ENCODE assay signal across 10 mouse cellular contexts in genomic region chr3:67557718-67558354, GRCm38 (mm10). TPM values are rescaled to one million over a fixed set of nuclear protein-coding genes. Genes with fewer than 3 reads are reported as not detected.
DNase-seq lines count a peak whose midpoint lies in the region; ATAC-seq and TF ChIP-seq lines count a peak whose summit lies in the region.
"Had no signal": no experiment of that assay in that cellular context is flagged by ENCODE, and none has a peak within 500 bp of the region (broad histone marks: within the 10 kb centered on the region; RNA-seq: fewer than 3 reads in every experiment).

No protein-coding gene starts in this region.

- no peaks in the 10 kb centered on the region for H3K36me3 ChIP-seq in limb, embryonic 12.5 days
- H3K36me3 ChIP-seq in limb, embryonic 10.5 days, result no peaks in the 10 kb centered on the region
- H3K36me3 ChIP-seq in hindbrain, embryonic 13.5 days, result no peaks in the 10 kb centered on the region
- H3K36me3 ChIP-seq in midbrain, embryonic 14.5 days (ENCODE audit: control insufficient read depth, insufficient read depth, low read length), result no peaks in the 10 kb centered on the region

- H3K27ac ChIP-seq in limb, embryonic 12.5 days, result no peak overlapping the region
- H3K27ac ChIP-seq in limb, embryonic 10.5 days, result no peak overlapping the region
- peak overlapping the region; percentile 91 for H3K27ac ChIP-seq in bone marrow macrophage, adult 2 months (ENCODE audit: insufficient read depth, low read depth, low read length)
- H3K27ac ChIP-seq in hindbrain, embryonic 13.5 days, result peak overlapping the region; percentile 68
- H3K27ac ChIP-seq in midbrain, embryonic 14.5 days (replicated peaks; ENCODE audit: low read depth, low read length), result peak overlapping the region; percentile 75
- H3K27ac ChIP-seq: liver, embryonic 14.5 days had no signal

- H3K4me1 ChIP-seq in limb, embryonic 12.5 days (replicated peaks), result peaks cover 6% of the 10 kb centered on the region; the same call in 1 of the 2 replicates
- H3K4me1 ChIP-seq in limb, embryonic 10.5 days, result peaks cover 13% of the 10 kb centered on the region
- H3K4me1 ChIP-seq in bone marrow macrophage, adult 2 months (ENCODE audit: control insufficient read depth, insufficient read depth, low read length), result peaks cover 23% of the 10 kb centered on the region
- H3K4me1 ChIP-seq in hindbrain, embryonic 13.5 days (replicated peaks), result peaks cover 20% of the 10 kb centered on the region
- H3K4me1 ChIP-seq in midbrain, embryonic 14.5 days (ENCODE audit: control insufficient read depth, insufficient read depth, low read length), result peaks cover 11% of the 10 kb centered on the region; the same call in 1 of the 2 replicates

- no peak for TF ChIP-seq POLR2A in bone marrow macrophage, adult 2 months (IDR thresholded peaks at IDR 0.05; ENCODE audit: borderline replicate concordance, low read depth, low read length)

- no peak overlapping the region for H3K4me3 ChIP-seq in limb, embryonic 12.5 days (replicated peaks)
- H3K4me3 ChIP-seq in limb, embryonic 10.5 days, result no peak overlapping the region
- H3K4me3 ChIP-seq in bone marrow macrophage, adult 2 months (ENCODE audit: insufficient read depth, low read length), result peak overlapping the region; percentile 54
- peak overlapping the region; percentile 29; the same call in 1 of the 2 replicates for H3K4me3 ChIP-seq in hindbrain, embryonic 13.5 days
- H3K4me3 ChIP-seq in midbrain, embryonic 14.5 days (replicated peaks; ENCODE audit: low read depth, low read length), result no peak overlapping the region

- H3K4me2 ChIP-seq in limb, embryonic 12.5 days, result peak overlapping the region; percentile 42; the same call in 1 of the 2 replicates
- peak overlapping the region; percentile 51 for H3K4me2 ChIP-seq in hindbrain, embryonic 13.5 days
- peak overlapping the region; percentile 51 for H3K4me2 ChIP-seq in midbrain, embryonic 14.5 days (ENCODE audit: low read length)

- no peak overlapping the region for H3K9ac ChIP-seq in limb, embryonic 12.5 days (replicated peaks)
- no peak overlapping the region for H3K9ac ChIP-seq in hindbrain, embryonic 13.5 days
- H3K9ac ChIP-seq in midbrain, embryonic 14.5 days (replicated peaks; ENCODE audit: low read length), result no peak overlapping the region
- H3K9ac ChIP-seq: liver, embryonic 14.5 days had no signal

- WGBS in limb, embryonic 12.5 days, result 78% methylated on average over 14 of the region's 14 CpGs
- 84% methylated on average over 14 of the region's 14 CpGs for WGBS in limb, embryonic 10.5 days
- WGBS in hindbrain, embryonic 13.5 days, result 64% methylated on average over 14 of the region's 14 CpGs
- 60% methylated on average over 14 of the region's 14 CpGs for WGBS in midbrain, embryonic 14.5 days

- ATAC-seq in limb, embryonic 12.5 days (ENCODE audit: insufficient number of reproducible peaks, insufficient read depth, low FRiP score, low TSS enrichment, low read depth), result no peak
- peak; percentile 40; the same call in 1 of the 2 replicates for ATAC-seq in hindbrain, embryonic 13.5 days (ENCODE audit: low FRiP score)
- ATAC-seq in midbrain, embryonic 14.5 days (ENCODE audit: low FRiP score, low TSS enrichment), result peak; percentile 39
- ATAC-seq: Patski had no signal

- H3K9me3 ChIP-seq in limb, embryonic 12.5 days, result no peaks in the 10 kb centered on the region
- no peaks in the 10 kb centered on the region for H3K9me3 ChIP-seq in limb, embryonic 10.5 days (replicated peaks)
- no peaks in the 10 kb centered on the region for H3K9me3 ChIP-seq in hindbrain, embryonic 13.5 days
- H3K9me3 ChIP-seq in midbrain, embryonic 14.5 days (ENCODE audit: control insufficient read depth, low read length), result no peaks in the 10 kb centered on the region

- no peaks in the 10 kb centered on the region for H3K27me3 ChIP-seq in limb, embryonic 12.5 days
- no peaks in the 10 kb centered on the region for H3K27me3 ChIP-seq in limb, embryonic 10.5 days (ENCODE audit: low read depth, poor library complexity, severe bottlenecking)
- H3K27me3 ChIP-seq in hindbrain, embryonic 13.5 days, result no peaks in the 10 kb centered on the region
- H3K27me3 ChIP-seq in midbrain, embryonic 14.5 days (ENCODE audit: control insufficient read depth, insufficient read depth, low read length), result no peaks in the 10 kb centered on the region

- no peak for DNase-seq in limb, embryonic 10.5 days (ENCODE audit: low spot score)
- peak; percentile 8 for DNase-seq in midbrain, embryonic 14.5 days
- no peak for DNase-seq in left cerebral cortex, adult 9 months (ENCODE audit: low spot score in 2 of 2)
- no peak for DNase-seq in adrenal gland, postnatal 10 days
- no peak for DNase-seq in natural killer cell, adult 2 months (ENCODE audit: low spot score in 2 of 2)

- no peak for TF ChIP-seq CTCF in bone marrow macrophage, adult 2 months (IDR thresholded peaks at IDR 0.05; ENCODE audit: low read depth, low read length)

RNA-seq across cellular contexts. Expression of gene Mfsd1, which starts 24.7 kb away (rescaled TPM):
- polyA plus RNA-seq in limb, embryonic 12.5 days (2016; fragmentation: Nextera tagmentation; extraction: Ambion mirVana), result 51.5 and 52.9 TPM in 2 replicates
- 59.7 and 61.5 TPM in 2 replicates for polyA plus RNA-seq in limb, embryonic 10.5 days (2016; fragmentation: Nextera tagmentation; extraction: Ambion mirVana)
- 231 and 232 TPM in 2 replicates for polyA plus RNA-seq in bone marrow macrophage, adult 2 months (2012; ENCODE audit: insufficient read depth, insufficient read length, missing spikeins)
- 39.0 and 48.0 TPM in 2 replicates for polyA plus RNA-seq in hindbrain, embryonic 13.5 days (2015; fragmentation: Nextera tagmentation; extraction: Ambion mirVana)
- polyA plus RNA-seq in midbrain, embryonic 14.5 days (2014; fragmentation: Nextera tagmentation; extraction: Ambion mirVana), result 28.8 and 42.9 TPM in 2 replicates
- total RNA-seq in adrenal gland, postnatal 10 days (2021), result 10 to 100 TPM; 58.7 to 62.8 TPM

RNA-seq across cellular contexts. Expression of gene Rarres1, which starts 42.5 kb away (rescaled TPM):
- 9.2 and 14.4 TPM in 2 replicates for polyA plus RNA-seq in limb, embryonic 12.5 days (2016; fragmentation: Nextera tagmentation; extraction: Ambion mirVana)
- polyA plus RNA-seq in limb, embryonic 10.5 days (2016; fragmentation: Nextera tagmentation; extraction: Ambion mirVana), result 0.95 and 5.5 TPM in 2 replicates
- not detected in 2 replicates for polyA plus RNA-seq in bone marrow macrophage, adult 2 months (2012; ENCODE audit: insufficient read depth, insufficient read length, missing spikeins)
- polyA plus RNA-seq in hindbrain, embryonic 13.5 days (2015; fragmentation: Nextera tagmentation; extraction: Ambion mirVana), result 1.3 TPM in 2 replicates
- polyA plus RNA-seq in midbrain, embryonic 14.5 days (2014; fragmentation: Nextera tagmentation; extraction: Ambion mirVana), result 2.3 and 3.5 TPM in 2 replicates
- 1 to 10 TPM; 1.7 to 1.8 TPM for total RNA-seq in adrenal gland, postnatal 10 days (2021)
- polyA plus RNA-seq: Patski had no signal

Comparison
In these comparisons a context has a peak if more than half of its experiments do, and no peak if none do; other contexts are left out.
1. H3K27ac ChIP-seq: peak in bone marrow macrophage, adult 2 months (single experiment), hindbrain, embryonic 13.5 days (single experiment) and midbrain, embryonic 14.5 days (single experiment); none in limb, embryonic 12.5 days (single experiment) and limb, embryonic 10.5 days (single experiment).
2. H3K4me3 ChIP-seq: peak in bone marrow macrophage, adult 2 months (single experiment) and hindbrain, embryonic 13.5 days (single experiment); none in limb, embryonic 12.5 days (single experiment), limb, embryonic 10.5 days (single experiment) and midbrain, embryonic 14.5 days (single experiment).
3. Peak in every context shown above with its lines, with median percentiles within 50 percentile points of each other: H3K4me2 ChIP-seq.